Mouse (Mus musculus): ENCODE measurements around the gene Sertad3. TPM values are rescaled to one million over a fixed set of nuclear protein-coding genes. Genes with fewer than 3 reads are reported as not detected.

The Sertad3 gene
- total and polyA plus RNA-seq, 3 experiments, result 2.0 to 6.7 TPM; not detected in 1

DNA sequence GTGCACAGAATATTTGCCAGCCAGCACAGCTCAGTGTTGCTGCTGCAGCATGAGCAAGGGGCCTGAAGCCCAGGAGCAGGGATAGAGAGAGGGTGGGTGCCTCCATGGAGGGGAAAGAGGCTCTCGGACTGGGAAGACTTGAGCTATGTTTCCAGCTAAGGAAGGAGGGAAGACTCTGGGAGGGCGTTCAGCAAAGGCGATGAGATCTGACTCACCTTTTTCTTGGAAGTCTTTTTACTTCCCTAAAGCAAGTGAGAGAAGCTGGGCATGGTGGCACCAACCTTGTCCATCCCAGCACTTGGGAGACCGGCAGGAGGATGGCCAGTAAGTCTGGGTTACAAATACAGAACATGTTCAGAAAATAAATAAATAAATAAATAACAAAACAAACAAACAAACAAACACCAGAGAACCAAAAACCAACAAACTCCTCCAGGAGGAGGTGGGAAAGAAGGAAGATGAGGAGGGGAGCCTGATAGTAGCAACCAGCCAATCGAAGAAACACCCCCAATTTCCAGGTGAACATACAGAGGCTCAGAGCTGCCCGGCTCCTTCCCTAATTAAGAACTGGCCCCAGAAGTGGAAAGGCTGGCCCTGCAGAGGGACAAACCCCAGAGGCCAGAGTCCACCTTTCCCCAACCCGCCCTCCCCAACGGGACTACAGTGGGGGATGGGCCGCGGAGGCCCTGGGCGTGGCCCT is 7.5 kb downstream of the Sertad3 start:
- H3K4me1 ChIP-seq (ENCODE audit: control insufficient read depth in 1 of 2, insufficient read depth in 2 of 2, low read length in 2 of 2), result peaks cover 8 to 26% of the 10 kb centered on the region in 2 experiments
- H3K9me3 ChIP-seq (replicated peaks; ENCODE audit: insufficient read depth, low read length), result no peaks in the 10 kb centered on the region
- peak overlapping the region; percentile 71 to 83 for H3K4me3 ChIP-seq (ENCODE audit: control insufficient read depth in 1 of 2, insufficient read depth in 1 of 2, low read depth in 2 of 2, low read length in 2 of 2)
- H3K27me3 ChIP-seq (ENCODE audit: control insufficient read depth in 1 of 2, insufficient read depth in 2 of 2, low read length in 2 of 2), result no peaks in the 10 kb centered on the region
- peak; percentile 50 for DNase-seq (ENCODE audit: low read depth, low spot score)
- H3K9ac ChIP-seq (ENCODE audit: control insufficient read depth, low read depth, low read length, poor library complexity, severe bottlenecking), result peak overlapping the region; percentile 75
- peaks cover 0 to 24% of the 10 kb centered on the region in 2 experiments; a peak in 2 of 4 replicates for H3K36me3 ChIP-seq (ENCODE audit: control insufficient read depth in 1 of 2, insufficient read depth in 2 of 2, low read length in 2 of 2)
- 0 out of 2 replicates have a peak, but pooled peaks have one; percentile 7 for TF ChIP-seq TBP (IDR thresholded peaks at IDR 0.05; ENCODE audit: low read depth, low read length)
- no peak for TF ChIP-seq RCOR1 (IDR thresholded peaks at IDR 0.05; ENCODE audit: low read depth, low read length)
- no peaks in the 10 kb centered on the region for H3K79me2 ChIP-seq (ENCODE audit: control insufficient read depth, insufficient read depth, low read length, poor library complexity)
- peak overlapping the region; percentile 41; the same call in 1 of the 2 replicates for H3K27ac ChIP-seq (ENCODE audit: control insufficient read depth, low read depth, low read length)

GRCm38 (mm10) chr7:27481627-27481969 is 8.0 kb downstream of the Sertad3 start:
- DNase-seq (ENCODE audit: low read depth, low spot score), result peak; percentile 91
- Histone ChIP-seq H3K4me1 (ENCODE audit: control insufficient read depth in 1 of 2, insufficient read depth in 2 of 2, low read length in 2 of 2) (peaks cover 8 to 26% of the 10 kb centered on the region in 2 experiments), H3K36me3 (ENCODE audit: control insufficient read depth in 1 of 2, insufficient read depth in 2 of 2, low read length in 2 of 2) (peaks cover 0 to 24% of the 10 kb centered on the region in 2 experiments; a peak in 2 of 4 replicates), H3K9me3 (replicated peaks; ENCODE audit: insufficient read depth, low read length) (no peaks in the 10 kb centered on the region), H3K27me3 (ENCODE audit: control insufficient read depth in 1 of 2, insufficient read depth in 2 of 2, low read length in 2 of 2) (no peaks in the 10 kb centered on the region), H3K79me2 (ENCODE audit: control insufficient read depth, insufficient read depth, low read length, poor library complexity) (no peaks in the 10 kb centered on the region), H3K27ac (ENCODE audit: control insufficient read depth, low read depth, low read length) (peak overlapping the region; percentile 63), H3K9ac (ENCODE audit: control insufficient read depth, low read depth, low read length, poor library complexity, severe bottlenecking) (peak overlapping the region; percentile 75), H3K4me3 (ENCODE audit: control insufficient read depth in 1 of 2, insufficient read depth in 1 of 2, low read depth in 2 of 2, low read length in 2 of 2) (peak overlapping the region; percentile 71 to 83)
- no peak for TF ChIP-seq E2F4 (IDR thresholded peaks at IDR 0.05; ENCODE audit: borderline replicate concordance, low read depth, low read length)
- no peak for TF ChIP-seq KAT2A (conservative IDR thresholded peaks at IDR 0.05; ENCODE audit: low read depth, low read length)
- TF ChIP-seq JUND (IDR thresholded peaks at IDR 0.05; ENCODE audit: low read depth, low read length), result peak; percentile 91
- no peak for TF ChIP-seq UBTF (IDR thresholded peaks at IDR 0.05; ENCODE audit: borderline replicate concordance, insufficient read depth, low read depth, low read length)
- peak; percentile 91; the same call in 1 of the 2 replicates for TF ChIP-seq MAZ (IDR thresholded peaks at IDR 0.05; ENCODE audit: low read depth, low read length)
- TF ChIP-seq BHLHE40 (IDR thresholded peaks at IDR 0.05; ENCODE audit: borderline replicate concordance, low read depth, low read length), result peak; percentile 90
- TF ChIP-seq USF2 (IDR thresholded peaks at IDR 0.05; ENCODE audit: borderline replicate concordance in 1 of 2, insufficient read depth in 1 of 2, low read depth in 1 of 2, low read length in 2 of 2), result no peak
- TF ChIP-seq MYC (IDR thresholded peaks at IDR 0.05; ENCODE audit: low read depth, low read length), result 0 out of 2 replicates have a peak, but pooled peaks have one; percentile 31
- peak; percentile 22 to 58; a peak in 1 of 4 replicates for TF ChIP-seq POLR2A (IDR thresholded peaks at IDR 0.05; ENCODE audit: control insufficient read depth in 1 of 2, insufficient read depth in 1 of 2, low read depth in 1 of 2, low read length in 2 of 2, poor library complexity in 1 of 2)
- TF ChIP-seq TAL1 (IDR thresholded peaks at IDR 0.05; ENCODE audit: low read length), result no peak
- TF ChIP-seq CHD2 (IDR thresholded peaks at IDR 0.05; ENCODE audit: low read length), result no peak
- no peak for TF ChIP-seq CTCF (IDR thresholded peaks at IDR 0.05 in 2 of 3, conservative IDR thresholded peaks at IDR 0.05 in 1 of 3; ENCODE audit: control insufficient read depth in 1 of 3, insufficient read depth in 1 of 3, low read depth in 2 of 3, low read length in 3 of 3, poor library complexity in 1 of 3, severe bottlenecking in 1 of 3)
- no peak for TF ChIP-seq ZC3H11A (IDR thresholded peaks at IDR 0.05; ENCODE audit: low read depth, low read length)
- TF ChIP-seq SMC3 (IDR thresholded peaks at IDR 0.05; ENCODE audit: low read depth, low read length), result no peak
- peak; percentile 44; the same call in 1 of the 2 replicates for TF ChIP-seq MAX (IDR thresholded peaks at IDR 0.05; ENCODE audit: low read length)
- no peak for TF ChIP-seq CHD1 (IDR thresholded peaks at IDR 0.05; ENCODE audit: low read depth, low read length)
- TF ChIP-seq POLR2AphosphoS2 (IDR thresholded peaks at IDR 0.05; ENCODE audit: low read length), result peak; percentile 51; the same call in 1 of the 2 replicates
- TF ChIP-seq MEF2A (IDR thresholded peaks at IDR 0.05; ENCODE audit: extremely low read depth, insufficient replicate concordance, low read depth, low read length, poor library complexity, severe bottlenecking), result no peak
- TF ChIP-seq RAD21 (IDR thresholded peaks at IDR 0.05; ENCODE audit: low read depth, low read length), result no peak
- no peak for TF ChIP-seq NRF1 (IDR thresholded peaks at IDR 0.05; ENCODE audit: insufficient read depth, low read depth, low read length, poor library complexity, severe bottlenecking)
- TF ChIP-seq MAFK (IDR thresholded peaks at IDR 0.05; ENCODE audit: borderline replicate concordance, low read depth, low read length), result no peak
- peak; percentile 27; the same call in 1 of the 2 replicates for TF ChIP-seq GATA1 (IDR thresholded peaks at IDR 0.05; ENCODE audit: low read depth, low read length)
- 0 out of 2 replicates have a peak, but pooled peaks have one; percentile 19 for TF ChIP-seq RCOR1 (IDR thresholded peaks at IDR 0.05; ENCODE audit: low read depth, low read length)
- TF ChIP-seq ELF1 (IDR thresholded peaks at IDR 0.05; ENCODE audit: low read depth, low read length), result 0 out of 2 replicates have a peak, but pooled peaks have one; percentile 36
- TF ChIP-seq ETS1 (IDR thresholded peaks at IDR 0.05; ENCODE audit: low read depth, low read length), result peak; percentile 60
- TF ChIP-seq HCFC1 (IDR thresholded peaks at IDR 0.05; ENCODE audit: low read depth, low read length), result no peak; the same call in none of the 2 replicates
- TF ChIP-seq ZNF384 (IDR thresholded peaks at IDR 0.05; ENCODE audit: low read depth, low read length), result no peak
- 0 out of 2 replicates have a peak, but pooled peaks have one; percentile 8 for TF ChIP-seq TBP (IDR thresholded peaks at IDR 0.05; ENCODE audit: low read depth, low read length)
- no peak; the same call in 1 of the 2 replicates for TF ChIP-seq NELFE (IDR thresholded peaks at IDR 0.05; ENCODE audit: low read depth, low read length)
